Mouse (Mus musculus) hindbrain, postnatal 0 days (tissue): ENCODE results near the gene Tbrg4. TPM values are rescaled to one million over a fixed set of nuclear protein-coding genes. Genes with fewer than 3 reads are reported as not detected.
"Not testable (repeated sequence)": the region's sequence is repeated elsewhere in the genome, so short reads cannot be mapped to it uniquely, and the experiment has no call there.

Source experiments
- ATAC-seq: fragments of 200-750 bp; cut with Nextera tagmentation; 2 replicates; pipeline ENCODE4 v1.8.0; 2017; ENCODE audit warnings: mild to moderate bottlenecking, moderate TSS enrichment, moderate library complexity
- DNase-seq: peaks from one replicate; pipeline ENCODE4 v3.0.0-alpha.2; 2015; ENCODE audit warnings: low spot score
- H3K27ac ChIP-seq: fragments of 300-500 bp; sonication (generic); 2 replicates; pipeline ENCODE4 v1.5.1; 2014; ENCODE audit warnings: mild to moderate bottlenecking
- H3K27me3 ChIP-seq: fragments of 300-500 bp; sonication (generic); 2 replicates; pipeline ENCODE4 v1.6.1; 2014; ENCODE audit warnings: low read length, mixed read lengths; ENCODE audit not compliant: insufficient read depth
- H3K36me3 ChIP-seq: fragments of 300-500 bp; sonication (generic); 2 replicates; pipeline ENCODE4 v1.6.1; 2014; ENCODE audit warnings: low read length, mixed read lengths; ENCODE audit not compliant: insufficient read depth
- H3K4me1 ChIP-seq: fragments of 300-500 bp; sonication (generic); 2 replicates; pipeline ENCODE4 v1.6.1; 2014; ENCODE audit warnings: antibody characterized with exemption, low read length, mixed read lengths; ENCODE audit not compliant: insufficient read depth
- H3K4me2 ChIP-seq: fragments of 300-500 bp; sonication (generic); 2 replicates; pipeline ENCODE4 v1.6.1; 2014; ENCODE audit warnings: low read depth, mild to moderate bottlenecking, low read length, moderate library complexity, mixed read lengths
- H3K4me3 ChIP-seq: fragments of 300-500 bp; sonication (generic); 2 replicates; pipeline ENCODE4 v1.5.1; 2014; ENCODE audit warnings: low read length
- H3K9ac ChIP-seq: fragments of 300-500 bp; sonication (generic); replicated peaks from 2 replicates; pipeline ENCODE4 v1.6.1; 2014; ENCODE audit warnings: mild to moderate bottlenecking, low read length, moderate library complexity, mixed read lengths
- H3K9me3 ChIP-seq: fragments of 300-500 bp; sonication (generic); 2 replicates; pipeline ENCODE4 v1.6.1; 2016; ENCODE audit warnings: low read length, mixed read lengths
- CTCF ChIP-seq: IDR thresholded peaks from 2 replicates; pipeline ENCODE4 v1.5.1; 2016; ENCODE audit warnings: antibody characterized with exemption, control low read depth, low read depth
- WGBS: fragments of 180-500 bp; shearing (Covaris S2); extraction: QIAGEN DNeasy Blood & Tissue Kit; methylation state at CpG from one replicate; pipeline ENCODE4 v1.1.7; 2014; 5-methylcytosine and 5-hydroxymethylcytosine counted together
- polyA plus RNA-seq: library from polyadenylated mRNA; unstranded; fragments of >200 nt; fragmentation: Nextera tagmentation; extraction: Ambion mirVana; gene quantifications from 2 replicates; pipeline ENCODE4 v1.2.1, GENCODE M21; 2015
- total RNA-seq: library from RNA; depleted of rRNA; stranded (reverse); fragments of >200 nt; gene quantifications from 2 replicates; pipeline ENCODE4 v1.2.3, GENCODE M21; 2014

The Tbrg4 gene
- total and polyA plus RNA-seq, 2 experiments from 2014 or later = 34.7 to 44.0 TPM

DNA sequence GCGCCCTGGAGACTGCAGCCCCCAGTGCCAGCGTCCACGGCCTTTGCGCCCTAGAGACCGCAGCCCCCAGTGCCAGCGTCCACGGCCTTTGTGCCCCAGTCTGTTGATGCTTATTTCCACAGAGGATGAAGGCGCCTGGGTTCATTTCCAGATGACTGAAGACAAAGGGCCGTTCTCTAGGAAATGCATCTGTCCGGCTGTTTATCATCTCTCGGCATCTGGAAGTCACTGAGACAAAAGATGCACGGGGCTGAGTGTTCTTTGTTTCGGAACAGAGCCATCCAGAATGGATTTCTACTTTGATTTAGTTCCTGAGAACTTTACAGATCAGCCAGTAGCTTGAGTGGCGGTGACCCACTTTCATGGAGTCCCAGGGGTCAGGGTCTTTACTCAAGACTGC is 35.3 kb upstream of the Tbrg4 start:
- no peak for ATAC-seq
- Histone ChIP-seq H3K4me3 (no peak overlapping the region), H3K4me1 (no peaks in the 10 kb centered on the region), H3K36me3 (no peaks in the 10 kb centered on the region), H3K9ac (peak overlapping the region; percentile 3; the same call in 1 of the 2 replicates), H3K4me2 (no peak overlapping the region), H3K27ac (no peak overlapping the region), H3K27me3 (no peaks in the 10 kb centered on the region), H3K9me3 (no peaks in the 10 kb centered on the region)
- no peak for TF ChIP-seq CTCF
- no peak for DNase-seq
- WGBS = 50% methylated on average over 14 of the region's 14 CpGs

DNA sequence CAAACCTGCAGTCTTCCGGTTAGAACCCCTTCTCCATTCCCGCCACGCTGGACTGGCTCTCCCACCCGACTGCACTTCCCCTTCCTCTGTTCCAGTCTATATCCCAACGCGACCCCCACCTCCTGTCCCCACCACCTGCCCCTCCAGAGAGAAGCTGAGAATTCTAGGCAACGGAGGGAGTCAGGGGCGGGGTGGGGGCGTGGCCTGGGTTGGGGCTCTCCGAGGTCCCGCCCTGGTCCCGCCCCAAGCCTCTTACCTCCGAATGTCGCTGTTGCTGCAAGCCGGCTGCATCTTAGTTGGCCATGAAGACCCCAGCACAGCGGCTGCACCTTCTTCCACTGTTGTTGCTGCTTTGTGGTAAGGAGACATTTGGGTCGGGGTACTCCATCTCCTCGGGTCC is 32.4 kb upstream of the Tbrg4 start, which contains the start of gene Ramp3:
Gene Ramp3, plus strand, starts transcription at position 251 of the 400 bp plus-strand sequence.
- Histone ChIP-seq H3K27me3 (no peaks in the 10 kb centered on the region), H3K4me1 (no peaks in the 10 kb centered on the region), H3K4me2 (peak within 1 kb of the TSS; percentile 82), H3K27ac (no peak within 1 kb of the TSS), H3K36me3 (no peaks in the 10 kb centered on the region), H3K9ac (peak within 1 kb of the TSS; percentile 40; the same call in 1 of the 2 replicates), H3K4me3 (peak within 1 kb of the TSS; percentile 42), H3K9me3 (no peaks in the 10 kb centered on the region)
- TF ChIP-seq CTCF = peak; percentile 33; the same call in 1 of the 2 replicates
- DNase-seq = peak; percentile 85
- ATAC-seq = peak; percentile 73
- WGBS = 0% methylated on average over 18 of the region's 18 CpGs

DNA sequence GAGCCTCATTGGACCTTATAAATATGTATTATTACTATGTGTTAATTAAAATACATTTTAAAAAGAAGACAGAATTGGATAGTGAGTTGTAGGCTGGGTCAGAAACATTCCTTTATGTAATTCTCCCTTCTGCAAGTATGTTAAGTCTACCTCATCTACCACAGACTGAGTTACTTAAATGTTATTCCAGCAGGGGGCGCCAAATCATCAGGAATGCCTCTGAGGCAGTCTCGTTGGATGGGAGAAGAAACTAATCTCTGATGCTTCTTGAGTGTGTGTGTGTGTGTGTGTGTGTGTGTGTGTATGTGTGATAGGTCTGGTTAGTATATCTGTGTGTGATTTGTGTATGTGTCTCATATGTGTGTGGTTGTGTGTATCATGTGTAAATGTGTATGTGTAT is 29.0 kb upstream of the Tbrg4 start:
- no peak overlapping the region for H3K27ac ChIP-seq
- no peak overlapping the region for H3K4me2 ChIP-seq
- WGBS = 0% methylated on average over 2 of the region's 2 CpGs
- peak; percentile 95 for TF ChIP-seq CTCF
- H3K4me1 ChIP-seq = no peaks in the 10 kb centered on the region
- H3K9me3 ChIP-seq = no peaks in the 10 kb centered on the region
- H3K27me3 ChIP-seq = no peaks in the 10 kb centered on the region
- DNase-seq = peak; percentile 97
- peak; percentile 70 for ATAC-seq
- H3K4me3 ChIP-seq = no peak overlapping the region
- H3K36me3 ChIP-seq = no peaks in the 10 kb centered on the region
- no peak overlapping the region for H3K9ac ChIP-seq

DNA sequence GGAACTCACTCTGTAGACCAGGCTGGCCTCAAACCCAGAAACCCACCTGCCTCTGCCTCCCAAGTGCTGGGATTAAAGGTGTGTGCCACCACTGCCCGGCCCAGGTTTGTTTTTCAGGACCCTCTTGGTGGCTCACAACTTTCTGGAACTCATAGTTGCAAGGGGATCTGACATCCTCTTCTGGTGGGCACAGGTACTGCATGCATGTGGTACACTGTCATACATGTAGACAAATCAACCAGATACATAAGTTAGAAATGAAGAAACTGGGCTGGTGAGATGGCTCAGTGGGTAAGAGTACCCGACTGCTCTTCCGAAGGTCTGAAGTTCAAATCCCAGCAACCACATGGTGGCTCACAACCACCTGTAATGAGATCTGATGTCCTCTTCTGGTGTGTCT is 27.1 kb upstream of the Tbrg4 start:
- not testable (repeated sequence) for H3K27me3 ChIP-seq, ATAC-seq, H3K9ac ChIP-seq, H3K4me2 ChIP-seq, H3K4me1 ChIP-seq, H3K4me3 ChIP-seq, H3K27ac ChIP-seq, H3K36me3 ChIP-seq, H3K9me3 ChIP-seq
- 81% methylated on average over 3 of the region's 3 CpGs for whole genome bisulfite sequencing
- peak; percentile 60 for TF ChIP-seq CTCF
- DNase-seq = peak; percentile 39

DNA sequence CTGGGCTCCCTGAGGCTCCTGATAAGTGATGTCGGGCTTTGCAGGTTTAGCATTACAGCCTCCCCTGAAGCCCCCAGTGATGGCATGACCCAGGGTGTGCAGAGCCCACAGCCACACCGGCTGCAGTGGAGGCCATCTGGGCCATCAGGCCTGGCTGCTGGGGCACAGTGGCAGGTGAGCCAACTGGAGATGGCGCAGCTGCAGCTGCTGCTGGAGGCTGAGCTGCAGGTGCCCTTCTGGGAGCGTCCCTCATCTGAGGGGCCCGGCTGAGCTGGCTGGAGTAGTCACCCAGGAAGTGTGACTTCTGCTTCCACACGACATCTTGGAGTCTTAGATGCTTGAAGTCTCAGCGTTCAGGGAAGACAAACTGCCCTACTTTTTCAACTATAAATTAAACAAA is 24.7 kb upstream of the Tbrg4 start:
- 62% methylated on average over 7 of the region's 7 CpGs for WGBS
- Histone ChIP-seq H3K36me3 (no peaks in the 10 kb centered on the region), H3K27ac (no peak overlapping the region), H3K9me3 (no peaks in the 10 kb centered on the region), H3K4me2 (no peak overlapping the region), H3K4me3 (no peak overlapping the region), H3K4me1 (no peaks in the 10 kb centered on the region), H3K27me3 (no peaks in the 10 kb centered on the region), H3K9ac (no peak overlapping the region)
- no peak for TF ChIP-seq CTCF
- DNase-seq (no peak), ATAC-seq (no peak)

DNA sequence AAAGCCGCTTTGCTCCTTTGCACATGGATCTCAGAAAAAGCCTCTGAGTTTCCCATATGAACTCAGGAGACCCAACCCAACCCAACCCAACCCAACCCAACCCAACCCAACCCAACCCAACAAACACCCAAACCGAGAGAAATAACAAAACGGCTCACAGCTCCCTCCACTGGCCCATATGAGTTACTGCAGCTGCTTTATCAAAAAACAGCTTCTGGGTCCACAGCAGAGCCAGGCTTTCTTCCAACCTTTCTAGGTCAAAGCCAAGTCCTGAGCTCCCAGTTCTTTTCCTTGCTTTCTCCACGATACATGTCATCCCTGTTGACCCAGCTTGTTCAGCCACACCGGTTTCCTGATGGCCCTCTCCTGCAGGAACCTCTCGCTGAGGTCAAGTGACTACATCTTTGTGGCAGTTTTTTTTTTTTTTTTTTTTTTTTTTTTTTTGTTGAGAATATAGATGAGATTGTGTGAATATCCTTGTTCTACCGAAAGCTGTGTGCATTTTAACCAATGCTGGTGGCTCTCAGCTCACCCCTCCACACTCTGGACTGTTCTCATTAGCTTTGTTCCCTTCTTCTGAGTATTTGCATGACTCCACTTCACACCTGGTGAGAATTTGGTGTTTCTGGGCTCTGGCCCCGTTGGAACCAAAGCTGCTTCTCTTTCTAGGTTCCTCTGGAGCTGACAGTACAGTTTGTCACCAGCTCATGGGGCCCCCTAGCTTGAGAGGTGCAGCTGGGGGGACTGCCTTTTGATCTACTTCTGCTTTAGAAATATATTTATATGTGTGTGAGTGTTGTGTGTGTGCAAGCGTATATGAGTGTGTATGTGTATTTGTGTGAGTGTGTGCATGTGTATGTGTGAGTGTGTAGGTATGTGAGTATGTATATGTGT is 22.2 kb upstream of the Tbrg4 start:
- no peaks in the 10 kb centered on the region for H3K9me3 ChIP-seq
- H3K27ac ChIP-seq = no peak overlapping the region
- no peak for TF ChIP-seq CTCF
- H3K4me1 ChIP-seq = no peaks in the 10 kb centered on the region
- H3K4me3 ChIP-seq = no peak overlapping the region
- H3K4me2 ChIP-seq = no peak overlapping the region
- 65% methylated on average over 9 of the region's 9 CpGs for WGBS
- ATAC-seq (no peak), DNase-seq (no peak)
- no peaks in the 10 kb centered on the region for H3K27me3 ChIP-seq
- no peak overlapping the region for H3K9ac ChIP-seq
- H3K36me3 ChIP-seq = no peaks in the 10 kb centered on the region

DNA sequence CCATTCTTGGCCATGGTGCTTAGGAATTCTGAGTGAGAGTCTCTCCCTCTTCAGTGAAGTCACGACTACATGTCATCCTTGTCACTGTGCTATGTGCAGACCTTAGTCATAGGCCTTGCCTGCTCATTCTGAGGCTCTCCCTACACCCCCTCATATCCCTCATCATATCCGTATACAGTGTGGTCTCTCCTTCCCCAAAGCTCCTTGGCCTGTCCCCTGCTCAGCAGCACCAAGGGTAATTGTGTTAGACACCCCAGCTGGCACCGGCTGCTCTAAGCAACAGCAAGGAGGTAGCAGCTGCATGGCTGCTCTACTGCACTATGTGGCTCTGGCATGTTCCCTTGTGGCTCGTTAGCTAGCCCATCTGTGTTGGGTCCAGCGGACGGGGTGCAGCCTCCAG is 18.7 kb upstream of the Tbrg4 start:
- 63% methylated on average over 6 of the region's 6 CpGs for WGBS
- Histone ChIP-seq H3K4me1 (no peaks in the 10 kb centered on the region), H3K27ac (no peak overlapping the region), H3K9ac (no peak overlapping the region), H3K4me2 (no peak overlapping the region), H3K27me3 (no peaks in the 10 kb centered on the region), H3K4me3 (no peak overlapping the region), H3K36me3 (no peaks in the 10 kb centered on the region), H3K9me3 (no peaks in the 10 kb centered on the region)
- peak; percentile 50 for ATAC-seq
- no peak for TF ChIP-seq CTCF
- DNase-seq = peak; percentile 11
